In genomic region chr15:102980912-102981311, GRCm38 (mm10) we compare ENCODE assay signal across 7 mouse cellular contexts. TPM values are rescaled to one million over a fixed set of nuclear protein-coding genes. Genes with fewer than 3 reads are reported as not detected.
DNase-seq lines count a peak whose midpoint lies in the region; ATAC-seq and TF ChIP-seq lines count a peak whose summit lies in the region.

No protein-coding gene starts in this region.

- no peaks in the 10 kb centered on the region for H3K36me3 ChIP-seq in lung, embryonic 15.5 days
- H3K36me3 ChIP-seq in intestine, embryonic 16.5 days (ENCODE audit: control insufficient read depth, insufficient read depth, low read length) = no peaks in the 10 kb centered on the region
- H3K36me3 ChIP-seq in stomach, embryonic 15.5 days = no peaks in the 10 kb centered on the region

- no peak overlapping the region for H3K4me3 ChIP-seq in lung, embryonic 15.5 days
- H3K4me3 ChIP-seq in embryonic fibroblast, embryonic 13.5 days (ENCODE audit: insufficient read depth, low read length) = peak overlapping the region; percentile 60
- H3K4me3 ChIP-seq in intestine, embryonic 16.5 days (ENCODE audit: low read length) = peak overlapping the region; percentile 40
- H3K4me3 ChIP-seq in stomach, embryonic 15.5 days (replicated peaks) = peak overlapping the region; percentile 17; the same call in 1 of the 2 replicates
- no peak overlapping the region for H3K4me3 ChIP-seq in layer of hippocampus, adult 2 months

- TF ChIP-seq POLR2A in embryonic fibroblast, embryonic 13.5 days (IDR thresholded peaks at IDR 0.05; ENCODE audit: low read depth, low read length) = no peak

- under 1% methylated on average over 14 of the region's 14 CpGs for WGBS in lung, embryonic 15.5 days
- WGBS in intestine, embryonic 16.5 days = under 1% methylated on average over 14 of the region's 14 CpGs
- WGBS in stomach, embryonic 15.5 days = under 1% methylated on average over 14 of the region's 14 CpGs

- H3K4me2 ChIP-seq in lung, embryonic 15.5 days = peak overlapping the region; percentile 37; the same call in 1 of the 2 replicates
- H3K4me2 ChIP-seq in intestine, embryonic 16.5 days (ENCODE audit: low read depth, low read length) = peak overlapping the region; percentile 48
- peak overlapping the region; percentile 47 for H3K4me2 ChIP-seq in stomach, embryonic 15.5 days

- no peak overlapping the region for H3K27ac ChIP-seq in lung, embryonic 15.5 days
- H3K27ac ChIP-seq in embryonic fibroblast, embryonic 13.5 days (ENCODE audit: insufficient read depth, low read length) = peak overlapping the region; percentile 28
- H3K27ac ChIP-seq in intestine, embryonic 16.5 days (ENCODE audit: low read length) = no peak overlapping the region
- H3K27ac ChIP-seq in stomach, embryonic 15.5 days = no peak overlapping the region
- H3K27ac ChIP-seq in layer of hippocampus, adult 2 months = no peak overlapping the region

- H3K27me3 ChIP-seq in lung, embryonic 15.5 days = peaks cover 100% of the 10 kb centered on the region
- H3K27me3 ChIP-seq in intestine, embryonic 16.5 days (replicated peaks; ENCODE audit: control insufficient read depth, insufficient read depth, low read length) = peaks cover 90% of the 10 kb centered on the region
- H3K27me3 ChIP-seq in stomach, embryonic 15.5 days (replicated peaks) = peaks cover 96% of the 10 kb centered on the region

- H3K9me3 ChIP-seq in lung, embryonic 15.5 days = no peaks in the 10 kb centered on the region
- no peaks in the 10 kb centered on the region for H3K9me3 ChIP-seq in intestine, embryonic 16.5 days (ENCODE audit: control insufficient read depth, low read length)
- no peaks in the 10 kb centered on the region for H3K9me3 ChIP-seq in stomach, embryonic 15.5 days

- no peak for DNase-seq in lung, postnatal 14 days
- no peak for DNase-seq in c-Kit-positive CD71-positive TER-119-positive erythroid progenitor cells, embryonic 14.5 days (ENCODE audit: low spot score)
- DNase-seq in layer of hippocampus, adult 2 months (ENCODE audit: low spot score in 2 of 2) = no peak

- TF ChIP-seq CTCF in embryonic fibroblast, embryonic 13.5 days (IDR thresholded peaks at IDR 0.05; ENCODE audit: borderline replicate concordance, insufficient read depth, low read length) = no peak
- no peak for TF ChIP-seq CTCF in layer of hippocampus, adult 2 months (conservative IDR thresholded peaks at IDR 0.05)

- H3K9ac ChIP-seq in lung, embryonic 15.5 days = no peak overlapping the region
- no peak overlapping the region for H3K9ac ChIP-seq in intestine, embryonic 16.5 days (ENCODE audit: low read depth, low read length)
- no peak overlapping the region for H3K9ac ChIP-seq in stomach, embryonic 15.5 days

- H3K4me1 ChIP-seq in lung, embryonic 15.5 days = peaks cover 11% of the 10 kb centered on the region
- H3K4me1 ChIP-seq in embryonic fibroblast, embryonic 13.5 days (ENCODE audit: control insufficient read depth, insufficient read depth, low read length) = no peaks in the 10 kb centered on the region
- H3K4me1 ChIP-seq in intestine, embryonic 16.5 days (ENCODE audit: control insufficient read depth, insufficient read depth, low read length) = peaks cover 9% of the 10 kb centered on the region; the same call in 1 of the 2 replicates
- H3K4me1 ChIP-seq in stomach, embryonic 15.5 days = peaks cover 17% of the 10 kb centered on the region

- no peak for ATAC-seq in lung, embryonic 15.5 days (ENCODE audit: borderline replicate concordance, extremely low read depth, low FRiP score, low TSS enrichment)
- no peak for ATAC-seq in intestine, embryonic 16.5 days
- no peak for ATAC-seq in stomach, embryonic 15.5 days (ENCODE audit: insufficient read depth, low FRiP score, low read depth)

RNA-seq across cellular contexts. Expression of gene Hoxc9, which starts 4.7 kb away (rescaled TPM):
- 0.06 TPM in 1 of 2 replicates, not detected in the other for polyA plus RNA-seq in lung, embryonic 15.5 days (2015; fragmentation: Nextera tagmentation; extraction: Ambion mirVana)
- polyA plus RNA-seq in embryonic fibroblast, embryonic 13.5 days (2011; ENCODE audit: insufficient read length, low read depth, missing spikeins) = 4.9 and 6.2 TPM in 2 replicates
- 0.49 and 0.76 TPM in 2 replicates for polyA plus RNA-seq in intestine, embryonic 16.5 days (2015; fragmentation: Nextera tagmentation; extraction: Ambion mirVana)
- polyA plus RNA-seq in stomach, embryonic 15.5 days (2015; fragmentation: Nextera tagmentation; extraction: Ambion mirVana) = 0.06 TPM in 1 of 2 replicates, not detected in the other
- total RNA-seq in layer of hippocampus, adult 2 months (2021) = not detected

RNA-seq across cellular contexts. Expression of gene Hoxc8, which starts 9.5 kb away (rescaled TPM):
- polyA plus RNA-seq in lung, embryonic 15.5 days (2015; fragmentation: Nextera tagmentation; extraction: Ambion mirVana) = 0.10 TPM in 1 of 2 replicates, not detected in the other
- polyA plus RNA-seq in embryonic fibroblast, embryonic 13.5 days (2011; ENCODE audit: insufficient read length, low read depth, missing spikeins) = 28.5 and 45.5 TPM in 2 replicates
- 4.5 and 4.9 TPM in 2 replicates for polyA plus RNA-seq in intestine, embryonic 16.5 days (2015; fragmentation: Nextera tagmentation; extraction: Ambion mirVana)
- polyA plus RNA-seq in stomach, embryonic 15.5 days (2015; fragmentation: Nextera tagmentation; extraction: Ambion mirVana) = 1.4 and 1.9 TPM in 2 replicates
- total RNA-seq in layer of hippocampus, adult 2 months (2021) = not detected

RNA-seq across cellular contexts. Expression of gene Hoxc5, which starts 13.7 kb away (rescaled TPM):
- polyA plus RNA-seq in lung, embryonic 15.5 days (2015; fragmentation: Nextera tagmentation; extraction: Ambion mirVana) = 0.57 and 0.72 TPM in 2 replicates
- 7.6 and 11.0 TPM in 2 replicates for polyA plus RNA-seq in embryonic fibroblast, embryonic 13.5 days (2011; ENCODE audit: insufficient read length, low read depth, missing spikeins)
- polyA plus RNA-seq in intestine, embryonic 16.5 days (2015; fragmentation: Nextera tagmentation; extraction: Ambion mirVana) = 6.8 and 7.2 TPM in 2 replicates
- polyA plus RNA-seq in stomach, embryonic 15.5 days (2015; fragmentation: Nextera tagmentation; extraction: Ambion mirVana) = 13.6 and 16.2 TPM in 2 replicates
- total RNA-seq in layer of hippocampus, adult 2 months (2021) = not detected

RNA-seq across cellular contexts. Expression of gene Hoxc10, which starts 14.3 kb away (rescaled TPM):
- polyA plus RNA-seq in lung, embryonic 15.5 days (2015; fragmentation: Nextera tagmentation; extraction: Ambion mirVana) = not detected in 2 replicates
- 7.3 and 16.6 TPM in 2 replicates for polyA plus RNA-seq in embryonic fibroblast, embryonic 13.5 days (2011; ENCODE audit: insufficient read length, low read depth, missing spikeins)
- polyA plus RNA-seq in intestine, embryonic 16.5 days (2015; fragmentation: Nextera tagmentation; extraction: Ambion mirVana) = 1.1 and 1.3 TPM in 2 replicates
- 0.10 and 0.31 TPM in 2 replicates for polyA plus RNA-seq in stomach, embryonic 15.5 days (2015; fragmentation: Nextera tagmentation; extraction: Ambion mirVana)
- not detected for total RNA-seq in layer of hippocampus, adult 2 months (2021)

RNA-seq across cellular contexts. Expression of gene Hoxc6, which starts 17.1 kb away (rescaled TPM):
- polyA plus RNA-seq in lung, embryonic 15.5 days (2015; fragmentation: Nextera tagmentation; extraction: Ambion mirVana) = 0.20 and 0.26 TPM in 2 replicates
- polyA plus RNA-seq in embryonic fibroblast, embryonic 13.5 days (2011; ENCODE audit: insufficient read length, low read depth, missing spikeins) = 42.6 and 61.8 TPM in 2 replicates
- polyA plus RNA-seq in intestine, embryonic 16.5 days (2015; fragmentation: Nextera tagmentation; extraction: Ambion mirVana) = 3.2 and 4.0 TPM in 2 replicates
- 2.6 and 4.7 TPM in 2 replicates for polyA plus RNA-seq in stomach, embryonic 15.5 days (2015; fragmentation: Nextera tagmentation; extraction: Ambion mirVana)
- not detected for total RNA-seq in layer of hippocampus, adult 2 months (2021)

Comparison
In these comparisons a context has a peak if more than half of its experiments do, and no peak if none do; other contexts are left out.
1. H3K4me3 ChIP-seq: peak in embryonic fibroblast, embryonic 13.5 days (single experiment), intestine, embryonic 16.5 days (single experiment) and stomach, embryonic 15.5 days (single experiment); none in lung, embryonic 15.5 days (single experiment) and layer of hippocampus, adult 2 months (single experiment).
2. Peak in every context shown above with its lines, with median percentiles within 50 percentile points of each other: H3K4me2 ChIP-seq.